Mouse (Mus musculus) forebrain, embryonic 15.5 days (tissue): ENCODE data around the gene Cd2. TPM values are rescaled to one million over a fixed set of nuclear protein-coding genes. Genes with fewer than 3 reads are reported as not detected.

Source experiments
- ATAC-seq: fragments of 200-750 bp; cut with Nextera tagmentation; replicated peaks from 2 replicates; pipeline ENCODE4 v1.8.0; 2017; ENCODE audit warnings: mild to moderate bottlenecking, moderate TSS enrichment, moderate library complexity
- H3K27ac ChIP-seq: fragments of 300-500 bp; sonication (generic); replicated peaks from 2 replicates; pipeline ENCODE4 v1.5.1; 2015; ENCODE audit warnings: mild to moderate bottlenecking, inconsistent platforms
- H3K27me3 ChIP-seq: fragments of 300-500 bp; sonication (generic); 2 replicates; pipeline ENCODE4 v1.6.1; 2015; ENCODE audit warnings: inconsistent platforms
- H3K36me3 ChIP-seq: fragments of 300-500 bp; sonication (generic); 2 replicates; pipeline ENCODE4 v1.6.1; 2015; ENCODE audit warnings: mild to moderate bottlenecking, inconsistent platforms
- H3K4me1 ChIP-seq: fragments of 300-500 bp; sonication (generic); 2 replicates; pipeline ENCODE4 v1.6.1; 2015; ENCODE audit warnings: inconsistent platforms
- H3K4me2 ChIP-seq: fragments of 300-500 bp; sonication (generic); replicated peaks from 2 replicates; pipeline ENCODE4 v1.6.1; 2015; ENCODE audit warnings: mild to moderate bottlenecking, inconsistent platforms
- H3K4me3 ChIP-seq: fragments of 300-500 bp; sonication (generic); 2 replicates; pipeline ENCODE4 v1.5.1; 2015; ENCODE audit warnings: mild to moderate bottlenecking, inconsistent platforms
- H3K9ac ChIP-seq: fragments of 300-500 bp; sonication (generic); replicated peaks from 2 replicates; pipeline ENCODE4 v1.6.1; 2015; ENCODE audit warnings: mild to moderate bottlenecking, inconsistent platforms
- H3K9me3 ChIP-seq: fragments of 300-500 bp; sonication (generic); 2 replicates; pipeline ENCODE4 v1.6.1; 2016; ENCODE audit warnings: inconsistent platforms
- WGBS: fragments of 180-500 bp; shearing (Covaris S2); methylation state at CpG from one replicate; pipeline ENCODE4 v1.1.7; 2015; ENCODE audit warnings: mixed read lengths; 5-methylcytosine and 5-hydroxymethylcytosine counted together
- polyA plus RNA-seq: library from polyadenylated mRNA; unstranded; fragments of >200 nt; fragmentation: Nextera tagmentation; extraction: Ambion mirVana; gene quantifications from 2 replicates; pipeline ENCODE4 v1.2.1, GENCODE M21; 2015

Gene Cd2
- polyA plus RNA-seq, 1 experiment from 2014 or later: 0.15 TPM

DNA sequence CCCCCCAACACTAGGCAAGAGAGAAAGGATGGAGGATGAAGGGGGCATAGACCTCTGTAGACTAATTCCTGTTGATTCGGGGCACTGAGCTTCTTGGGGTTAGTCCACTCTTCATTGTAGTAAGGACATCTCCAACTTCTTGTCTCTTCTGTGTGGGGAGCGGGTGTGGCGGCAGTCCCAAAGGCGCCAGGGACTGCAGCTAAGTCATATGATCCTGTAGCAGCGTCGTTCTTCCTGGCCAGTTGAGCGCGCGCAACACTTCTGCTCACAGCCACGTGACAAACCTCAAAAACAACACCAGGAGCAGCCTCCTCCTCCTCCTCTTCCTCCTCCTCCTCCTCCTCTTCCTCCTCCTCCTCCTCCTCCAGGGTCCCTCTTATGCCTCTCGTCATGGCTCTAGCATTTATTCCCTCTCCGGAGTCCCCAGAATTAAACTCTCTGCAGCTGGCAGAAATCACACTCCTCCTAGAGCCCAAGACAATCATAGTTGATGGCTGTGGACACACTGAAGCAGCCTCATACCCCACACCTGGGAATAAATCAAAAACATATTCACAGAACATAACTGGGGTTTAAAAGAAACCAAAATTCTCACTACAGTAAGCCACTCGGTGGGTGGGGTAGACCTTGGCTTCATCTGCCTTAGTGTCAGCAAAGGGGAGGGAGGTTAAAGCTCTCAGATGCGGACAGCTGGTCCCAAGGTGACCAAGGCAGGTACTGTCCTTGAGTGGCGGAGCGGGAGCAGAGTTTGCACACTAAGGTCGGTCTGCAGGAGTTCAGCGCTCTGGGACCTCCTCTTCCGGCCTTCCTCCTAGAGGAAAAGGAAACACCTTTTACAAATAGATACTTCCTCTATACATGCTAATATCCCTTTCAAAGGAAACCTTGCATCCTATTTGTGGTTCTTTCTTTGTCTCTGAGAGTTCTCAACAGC is 3.1 kb upstream of the Cd2 start:
- H3K9me3 ChIP-seq: no peaks in the 10 kb centered on the region
- H3K4me3 ChIP-seq: no peak overlapping the region
- H3K36me3 ChIP-seq: no peaks in the 10 kb centered on the region
- H3K27me3 ChIP-seq: no peaks in the 10 kb centered on the region
- no peak for ATAC-seq
- 88% methylated on average over 19 of the region's 19 CpGs for WGBS
- H3K27ac ChIP-seq: no peak overlapping the region
- peaks cover 5% of the 10 kb centered on the region; the same call in 1 of the 2 replicates for H3K4me1 ChIP-seq
- H3K4me2 ChIP-seq: no peak overlapping the region
- no peak overlapping the region for H3K9ac ChIP-seq

DNA sequence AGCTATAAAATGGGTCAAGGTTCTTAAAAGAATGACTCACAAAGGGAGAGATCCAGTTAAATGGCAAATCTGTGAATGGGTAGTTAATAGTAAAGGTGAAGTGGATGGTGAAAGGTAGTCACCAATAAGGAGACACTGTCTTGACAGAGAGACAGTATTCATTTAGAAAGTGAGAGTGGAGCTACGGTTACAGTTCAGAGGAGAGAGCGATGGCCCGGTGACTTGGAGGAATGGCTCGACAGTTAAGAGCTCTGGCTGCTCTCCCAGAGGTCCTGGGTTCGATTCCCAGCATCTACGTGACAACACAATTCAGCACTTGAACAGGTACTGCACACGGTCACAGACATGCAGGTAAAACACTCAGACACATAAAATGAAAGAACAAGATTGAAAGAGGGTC is 2.3 kb upstream of the Cd2 start:
- H3K4me2 ChIP-seq: no peak overlapping the region
- no peak for ATAC-seq
- 90% methylated on average over 7 of the region's 7 CpGs for WGBS

DNA sequence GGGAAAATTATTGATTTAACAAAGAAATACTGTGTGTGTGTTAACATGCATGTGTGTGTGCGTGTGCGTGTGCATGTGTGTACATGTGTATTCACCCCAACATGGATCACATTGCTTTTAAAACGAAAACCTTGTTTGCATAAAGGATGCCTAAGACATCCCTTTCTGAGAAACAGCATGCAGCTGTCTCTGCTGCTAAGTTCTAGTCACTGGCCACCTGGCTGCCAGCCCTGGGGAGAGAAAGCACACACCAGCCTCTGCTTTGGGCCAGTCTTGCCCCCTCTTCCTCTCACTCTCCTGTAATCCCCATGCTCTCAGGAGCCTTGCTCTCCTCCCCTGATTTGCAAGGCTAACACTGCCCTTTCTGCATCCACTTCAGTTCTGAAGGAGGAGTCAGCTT is 1.7 kb upstream of the Cd2 start:
- no peaks in the 10 kb centered on the region for H3K4me1 ChIP-seq
- no peak overlapping the region for H3K4me3 ChIP-seq
- H3K4me2 ChIP-seq: no peak overlapping the region
- H3K9ac ChIP-seq: no peak overlapping the region
- no peaks in the 10 kb centered on the region for H3K27me3 ChIP-seq
- no peaks in the 10 kb centered on the region for H3K9me3 ChIP-seq
- 81% methylated on average over 3 of the region's 3 CpGs for WGBS
- no peaks in the 10 kb centered on the region for H3K36me3 ChIP-seq
- no peak for ATAC-seq
- no peak overlapping the region for H3K27ac ChIP-seq

More for the DNA sequence above, 2.3 kb upstream of the Cd2 start:
- no peak overlapping the region for H3K9ac ChIP-seq
- no peaks in the 10 kb centered on the region for H3K9me3 ChIP-seq
- H3K4me1 ChIP-seq: peaks cover 1% of the 10 kb centered on the region; the same call in 1 of the 2 replicates
- no peak overlapping the region for H3K4me3 ChIP-seq
- H3K36me3 ChIP-seq: no peaks in the 10 kb centered on the region
- H3K27ac ChIP-seq: no peak overlapping the region
- no peaks in the 10 kb centered on the region for H3K27me3 ChIP-seq

DNA sequence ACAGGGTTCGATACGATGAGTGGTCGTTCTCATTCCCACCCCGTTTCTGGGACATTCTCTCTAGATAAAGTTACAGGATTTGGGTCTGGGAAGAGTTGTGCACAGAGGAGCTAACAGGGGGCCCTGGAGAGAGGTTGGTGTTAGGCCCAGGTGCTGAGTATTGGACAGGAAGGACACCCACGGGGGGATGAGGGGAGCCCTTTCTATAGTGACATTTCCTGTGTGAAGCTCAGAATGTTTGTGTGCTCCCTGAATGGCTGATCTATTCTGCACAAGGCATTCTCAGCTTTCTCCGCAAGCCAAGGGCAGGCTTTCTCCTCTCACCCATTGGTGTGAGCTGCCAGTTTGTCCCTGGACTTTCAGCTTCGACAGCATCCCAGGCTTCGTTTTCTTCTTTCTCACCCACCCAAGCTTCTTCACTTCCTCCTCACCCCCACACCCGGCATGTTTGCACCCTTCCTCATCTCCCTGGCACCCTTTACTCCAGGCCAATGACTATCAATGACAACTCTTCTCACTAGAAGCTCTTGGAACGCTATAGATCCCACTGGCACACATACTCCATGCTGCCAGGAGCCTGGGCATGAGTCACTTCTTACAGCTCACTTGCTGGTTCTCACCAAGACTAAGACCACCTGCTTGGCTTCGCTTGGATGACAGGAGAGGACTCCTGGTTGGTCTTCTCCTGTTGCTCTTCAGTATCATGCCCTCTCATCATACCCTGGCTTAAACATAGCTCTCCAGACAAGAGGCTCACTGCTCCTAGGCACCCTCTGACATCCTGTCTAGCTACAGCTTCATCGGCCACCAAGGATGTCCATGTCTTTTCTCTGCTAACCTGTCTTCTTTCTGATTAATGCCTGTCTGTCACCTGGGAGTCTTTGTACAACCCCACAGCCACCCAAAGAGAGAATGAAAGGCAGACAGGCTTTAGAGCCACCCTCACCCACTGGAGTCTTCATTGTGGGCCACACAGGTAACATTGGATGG is 1.1 kb downstream of the Cd2 start:
- Histone ChIP-seq H3K27me3 (no peaks in the 10 kb centered on the region), H3K36me3 (no peaks in the 10 kb centered on the region), H3K4me2 (no peak overlapping the region), H3K9me3 (no peaks in the 10 kb centered on the region), H3K27ac (no peak overlapping the region), H3K9ac (no peak overlapping the region), H3K4me1 (no peaks in the 10 kb centered on the region), H3K4me3 (no peak overlapping the region)
- ATAC-seq: no peak
- WGBS: 88% methylated on average over 12 of the region's 12 CpGs

DNA sequence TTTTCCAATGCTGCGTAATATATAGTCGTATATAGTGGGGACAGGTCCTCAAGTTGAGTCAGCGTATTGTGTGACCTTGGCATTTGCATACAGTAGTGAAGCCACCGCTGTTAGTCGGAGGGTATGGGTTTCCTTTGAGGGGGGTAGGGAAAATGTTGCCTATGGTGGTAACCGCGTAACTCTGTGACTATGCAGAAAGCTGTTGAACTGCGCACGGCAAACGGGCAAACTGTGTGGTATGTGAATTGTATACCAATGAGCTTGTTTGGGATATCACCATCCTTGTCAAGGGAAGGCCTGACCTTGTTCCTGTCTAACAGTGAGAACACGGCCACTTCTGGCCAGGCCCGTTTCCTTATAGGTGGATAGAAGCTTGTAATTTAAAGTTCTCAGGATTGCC is 1.9 kb downstream of the Cd2 start:
- peaks cover 7% of the 10 kb centered on the region for H3K4me1 ChIP-seq
- 92% methylated on average over 12 of the region's 12 CpGs for WGBS
- no peaks in the 10 kb centered on the region for H3K36me3 ChIP-seq
- no peak overlapping the region for H3K9ac ChIP-seq
- H3K27ac ChIP-seq: no peak overlapping the region
- H3K4me3 ChIP-seq: no peak overlapping the region
- no peaks in the 10 kb centered on the region for H3K27me3 ChIP-seq
- no peaks in the 10 kb centered on the region for H3K9me3 ChIP-seq
- no peak overlapping the region for H3K4me2 ChIP-seq
- no peak for ATAC-seq

DNA sequence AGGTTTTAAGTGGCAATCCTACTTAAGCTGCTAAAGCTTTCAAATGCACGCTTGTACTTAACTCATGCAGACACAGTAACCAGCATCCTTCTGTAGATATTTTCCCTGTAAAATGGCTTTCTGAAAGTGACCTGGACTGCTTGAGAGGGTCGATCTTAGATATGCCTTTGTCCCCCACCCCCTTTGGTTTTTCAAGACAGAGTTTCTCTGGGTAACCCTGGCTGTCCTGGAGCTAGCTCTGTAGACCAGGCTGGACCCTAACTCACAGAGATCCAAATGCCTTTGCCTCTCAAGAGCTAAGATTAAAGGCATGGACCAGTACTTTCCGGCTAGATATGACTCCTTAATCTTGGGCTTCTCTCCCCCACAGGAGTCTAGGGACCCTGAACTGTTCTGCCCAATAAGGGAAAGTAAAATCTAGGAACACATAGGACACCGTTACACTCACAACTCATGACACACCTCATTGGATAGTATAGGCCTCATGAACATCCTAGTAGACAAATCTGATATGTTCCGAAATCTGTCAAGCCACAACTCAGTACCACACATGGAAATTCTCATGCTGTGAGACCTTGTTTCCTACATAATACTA is 2.6 kb downstream of the Cd2 start:
- H3K4me1 ChIP-seq: peaks cover 12% of the 10 kb centered on the region
- no peak for ATAC-seq
- H3K36me3 ChIP-seq: no peaks in the 10 kb centered on the region
- no peak overlapping the region for H3K9ac ChIP-seq
- no peak overlapping the region for H3K4me2 ChIP-seq
- no peaks in the 10 kb centered on the region for H3K27me3 ChIP-seq
- no peak overlapping the region for H3K4me3 ChIP-seq
- no peaks in the 10 kb centered on the region for H3K9me3 ChIP-seq
- WGBS: 93% methylated on average over 5 of the region's 5 CpGs
- H3K27ac ChIP-seq: no peak overlapping the region

DNA sequence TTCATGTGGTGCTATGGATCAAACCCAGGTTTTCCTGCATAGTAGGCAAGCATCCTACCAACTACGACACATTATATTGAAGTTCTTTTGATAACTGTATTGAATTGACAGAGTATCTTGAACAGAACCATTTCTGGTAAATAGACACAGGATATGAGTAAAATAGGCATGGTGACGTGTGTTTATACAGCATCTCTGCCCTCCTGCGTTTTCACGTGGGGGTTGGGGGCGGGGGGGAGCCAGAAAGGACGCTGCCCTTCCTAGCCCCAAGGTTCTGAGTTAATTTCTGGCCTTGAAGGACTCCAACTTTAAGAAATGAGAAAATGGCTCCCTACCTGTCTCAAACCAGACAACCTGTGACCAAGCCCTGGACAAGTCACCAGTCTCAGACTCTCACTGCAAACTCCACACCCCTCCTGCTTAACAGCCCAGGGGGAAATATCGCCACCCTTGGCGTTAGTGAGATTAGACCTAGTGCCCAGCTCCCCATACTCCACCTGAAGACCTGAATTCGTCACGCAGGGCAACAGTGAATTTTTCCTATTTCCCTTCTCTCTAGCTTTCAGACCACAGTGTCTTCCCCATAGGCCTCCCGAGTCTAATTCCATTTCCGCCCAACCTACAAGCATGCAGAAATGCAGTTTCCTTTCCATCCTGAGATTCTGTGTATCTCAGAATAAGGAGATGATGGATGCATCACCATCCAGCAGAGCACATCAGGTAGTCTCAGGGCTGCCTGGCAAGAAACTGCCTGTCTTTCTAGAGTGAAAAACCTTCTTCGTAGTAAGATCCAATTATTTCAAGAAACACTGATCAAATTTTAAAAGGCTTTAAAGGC is 3.7 kb downstream of the Cd2 start:
- peaks cover 12% of the 10 kb centered on the region for H3K4me1 ChIP-seq
- H3K4me2 ChIP-seq: no peak overlapping the region
- no peaks in the 10 kb centered on the region for H3K9me3 ChIP-seq
- no peak for ATAC-seq
- H3K27ac ChIP-seq: no peak overlapping the region
- no peak overlapping the region for H3K9ac ChIP-seq
- H3K27me3 ChIP-seq: no peaks in the 10 kb centered on the region
- H3K4me3 ChIP-seq: no peak overlapping the region
- WGBS: 94% methylated on average over 13 of the region's 13 CpGs
- H3K36me3 ChIP-seq: no peaks in the 10 kb centered on the region

DNA sequence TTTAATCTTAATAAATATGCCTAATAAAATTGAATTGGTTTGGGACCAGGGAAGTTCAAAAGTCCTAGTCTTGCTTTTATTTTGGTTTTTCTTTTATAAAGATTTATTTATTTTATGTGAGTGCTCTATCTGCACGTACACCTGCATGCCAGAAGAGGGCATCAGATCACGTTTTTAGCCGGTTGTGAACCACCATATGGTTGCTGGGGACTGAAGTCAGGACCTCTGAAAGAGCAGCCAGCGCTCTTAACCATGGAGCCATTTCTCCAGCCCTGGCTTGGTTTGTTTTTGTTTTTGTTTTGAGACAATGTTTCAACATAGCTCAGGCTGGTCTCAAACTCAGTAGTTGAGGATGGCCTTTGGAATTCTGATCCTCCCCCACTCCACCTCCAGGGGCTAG is 4.3 kb downstream of the Cd2 start:
- Histone ChIP-seq H3K4me2 (no peak overlapping the region), H3K9me3 (no peaks in the 10 kb centered on the region), H3K4me3 (no peak overlapping the region), H3K27me3 (no peaks in the 10 kb centered on the region), H3K36me3 (no peaks in the 10 kb centered on the region), H3K27ac (no peak overlapping the region), H3K4me1 (peaks cover 12% of the 10 kb centered on the region), H3K9ac (no peak overlapping the region)
- WGBS: 82% methylated on average over 4 of the region's 4 CpGs
- ATAC-seq: no peak

DNA sequence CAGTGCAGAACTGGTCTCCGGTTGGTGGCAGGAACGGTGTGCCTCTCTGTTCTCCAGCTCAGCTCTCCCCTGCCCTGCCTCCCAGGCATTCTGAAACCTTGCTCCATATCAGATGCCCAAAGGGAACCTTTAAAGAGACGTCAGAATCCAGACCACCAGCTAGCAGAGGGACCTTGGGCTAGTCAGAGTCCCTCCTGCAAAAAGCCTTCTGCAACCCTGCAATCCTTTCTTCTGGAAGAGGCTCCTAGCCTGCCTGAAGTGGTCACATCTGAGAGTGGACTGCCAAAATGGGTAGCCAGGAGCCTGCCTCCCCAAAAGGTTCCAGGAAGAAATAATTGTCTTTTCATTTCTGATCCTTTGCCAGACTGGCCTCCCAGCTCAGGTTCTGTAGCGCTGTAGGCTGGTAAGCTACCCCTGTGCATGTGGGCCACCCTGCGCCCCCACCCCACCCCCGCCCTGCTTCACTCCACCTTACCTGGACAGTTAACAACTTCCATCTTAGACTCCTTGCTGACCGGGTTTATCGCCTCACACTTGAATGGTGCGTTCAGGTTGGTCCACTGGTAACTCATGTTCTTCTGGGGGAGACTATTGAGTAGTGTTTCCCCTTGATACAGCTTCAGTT is 5.1 kb downstream of the Cd2 start:
- H3K9ac ChIP-seq: no peak overlapping the region

DNA sequence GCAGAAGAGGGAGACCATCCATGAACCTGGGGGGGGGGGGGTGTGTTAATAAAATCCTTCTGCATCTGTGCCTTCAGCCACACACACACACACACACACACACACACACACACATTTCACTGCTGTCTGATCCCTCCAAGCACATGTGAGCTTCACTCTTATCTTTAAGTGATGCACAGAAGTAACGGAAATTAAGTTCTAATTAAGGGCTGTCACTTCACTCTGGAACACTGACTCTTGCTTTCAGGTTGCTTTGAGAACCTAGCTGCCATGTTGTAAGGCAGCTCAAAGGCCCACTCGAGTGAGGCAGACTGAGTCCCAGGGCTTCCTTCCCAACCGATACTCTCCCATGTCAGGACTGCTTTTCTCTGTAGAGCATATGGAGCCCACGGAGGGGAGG is 5.9 kb downstream of the Cd2 start:
- no peaks in the 10 kb centered on the region for H3K9me3 ChIP-seq
- no peak overlapping the region for H3K4me2 ChIP-seq
- H3K4me1 ChIP-seq: peaks cover 12% of the 10 kb centered on the region
- WGBS: 61% methylated on average over 4 of the region's 4 CpGs
- H3K36me3 ChIP-seq: no peaks in the 10 kb centered on the region
- ATAC-seq: no peak
- no peaks in the 10 kb centered on the region for H3K27me3 ChIP-seq
- H3K27ac ChIP-seq: no peak overlapping the region
- no peak overlapping the region for H3K9ac ChIP-seq
- no peak overlapping the region for H3K4me3 ChIP-seq

More for the DNA sequence above, 5.1 kb downstream of the Cd2 start:
- H3K27me3 ChIP-seq: no peaks in the 10 kb centered on the region
- H3K27ac ChIP-seq: no peak overlapping the region
- peaks cover 12% of the 10 kb centered on the region for H3K4me1 ChIP-seq
- H3K9me3 ChIP-seq: no peaks in the 10 kb centered on the region
- WGBS: 94% methylated on average over 9 of the region's 9 CpGs
- no peak for ATAC-seq
- H3K4me3 ChIP-seq: no peak overlapping the region
- no peaks in the 10 kb centered on the region for H3K36me3 ChIP-seq
- H3K4me2 ChIP-seq: no peak overlapping the region
